ENCODE assay signal across 1 mouse cellular context in the genomic region with DNA sequence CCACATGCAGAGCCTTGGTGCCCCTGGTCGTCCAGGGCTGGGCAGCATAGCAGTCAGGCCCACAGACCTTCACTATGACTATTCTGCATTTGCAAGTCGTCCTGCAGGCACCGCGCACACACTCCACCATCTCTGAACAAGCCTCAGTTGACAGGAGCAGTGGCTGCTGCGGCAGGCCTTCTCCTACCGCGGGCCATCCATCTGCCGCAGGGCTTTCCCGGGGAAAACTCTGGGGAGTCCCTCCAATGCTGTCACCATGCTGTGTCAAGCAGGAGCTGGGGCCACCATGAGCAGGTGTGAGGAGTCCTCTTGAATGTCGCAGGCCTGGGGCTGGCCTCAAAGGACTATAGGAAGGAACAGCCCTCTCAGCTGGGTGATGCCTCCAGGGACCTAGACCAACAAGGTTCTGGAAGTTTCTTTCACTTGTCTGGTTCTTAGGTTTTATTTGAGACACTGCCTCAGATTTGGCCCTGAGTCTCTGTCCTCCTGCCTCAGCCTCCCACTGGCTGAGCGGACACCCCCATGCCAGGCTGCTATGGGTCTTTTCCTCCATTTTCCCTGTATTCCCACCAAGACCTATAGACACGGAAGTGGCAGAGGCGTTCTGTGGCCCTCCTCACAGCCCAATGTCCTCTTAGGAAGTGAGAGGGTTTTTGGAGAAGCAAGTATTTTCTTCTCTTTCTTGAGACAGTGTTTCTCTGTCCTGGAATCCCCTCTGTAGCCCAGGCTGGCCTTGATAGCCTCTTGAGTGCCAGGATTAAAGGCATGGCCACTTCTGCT.
A peak's percentile ranks its signal among the peaks of the same experiment; 100 is the strongest.
TF ChIP-seq lines count a peak whose summit lies in the region.

No protein-coding gene starts in this region.

TF ChIP-seq in CH12.LX, 34 proteins besides CTCF, POLR2A, EP300 and RAD21 (continued from another document):
- no peak for TF ChIP-seq E2F4 (IDR thresholded peaks at IDR 0.05; ENCODE audit: insufficient replicate concordance, low read depth, low read length)
- TF ChIP-seq IRF4 (IDR thresholded peaks at IDR 0.05; ENCODE audit: low read depth, low read length) = peak; percentile 36; the same call in 1 of the 2 replicates
- no peak for TF ChIP-seq USF1 (IDR thresholded peaks at IDR 0.05; ENCODE audit: low read depth, low read length)
- TF ChIP-seq NRF1 (IDR thresholded peaks at IDR 0.05; ENCODE audit: low read depth, low read length) = 0 out of 2 replicates have a peak, but pooled peaks have one; percentile 11
- TF ChIP-seq ZC3H11A (IDR thresholded peaks at IDR 0.05; ENCODE audit: low read depth, low read length) = no peak
- peak; percentile 75 for TF ChIP-seq BHLHE40 (IDR thresholded peaks at IDR 0.05; ENCODE audit: low read depth, low read length)
- no peak for TF ChIP-seq RCOR1 (conservative IDR thresholded peaks at IDR 0.05; ENCODE audit: low read depth, low read length)
- 0 out of 2 replicates have a peak, but pooled peaks have one; percentile 8 for TF ChIP-seq CHD2 (IDR thresholded peaks at IDR 0.05; ENCODE audit: low read length)
- TF ChIP-seq UBTF (IDR thresholded peaks at IDR 0.05; ENCODE audit: low read depth, low read length) = no peak
- TF ChIP-seq MAX (IDR thresholded peaks at IDR 0.05; ENCODE audit: low read length) = 0 out of 2 replicates have a peak, but pooled peaks have one; percentile 53
- no peak for TF ChIP-seq MAFK (IDR thresholded peaks at IDR 0.05; ENCODE audit: insufficient replicate concordance, low read length)
- TF ChIP-seq TCF12 (IDR thresholded peaks at IDR 0.05; ENCODE audit: low read depth, low read length) = peak; percentile 86; the same call in 1 of the 2 replicates
- TF ChIP-seq SIN3A (IDR thresholded peaks at IDR 0.05; ENCODE audit: low read length) = peak; percentile 88
- TF ChIP-seq ETS1 (conservative IDR thresholded peaks at IDR 0.05; ENCODE audit: low read depth, low read length) = peak; percentile 98
- 0 out of 2 replicates have a peak, but pooled peaks have one; percentile 28 for TF ChIP-seq KAT2A (IDR thresholded peaks at IDR 0.05; ENCODE audit: insufficient replicate concordance, low read length)
- peak; percentile 47; the same call in 1 of the 2 replicates for TF ChIP-seq MXI1 (IDR thresholded peaks at IDR 0.05; ENCODE audit: low read depth, low read length)
- TF ChIP-seq MEF2A (IDR thresholded peaks at IDR 0.05; ENCODE audit: borderline replicate concordance, low read depth, low read length) = peak; percentile 34; the same call in 1 of the 2 replicates
